Mouse (Mus musculus) kidney, embryonic 16.5 days (tissue): Measurements from ENCODE around the gene 6430628N08Rik. TPM values are rescaled to one million over a fixed set of nuclear protein-coding genes. Genes with fewer than 3 reads are reported as not detected.

ENCODE experiments used
- ATAC-seq: fragments of 200-750 bp; cut with Nextera tagmentation; 2 replicates; pipeline ENCODE4 v1.8.0; 2017; ENCODE audit warnings: moderate TSS enrichment; ENCODE audit not compliant: low FRiP score, low TSS enrichment
- H3K27ac ChIP-seq: fragments of 300-500 bp; sonication (generic); 2 replicates; pipeline ENCODE4 v1.5.1; 2014; ENCODE audit warnings: low read length
- H3K27me3 ChIP-seq: fragments of 300-500 bp; sonication (generic); 2 replicates; pipeline ENCODE4 v1.6.1; 2014; ENCODE audit warnings: low read length, control low read depth, mixed read lengths; ENCODE audit not compliant: insufficient read depth
- H3K36me3 ChIP-seq: fragments of 300-500 bp; sonication (generic); 2 replicates; pipeline ENCODE4 v1.6.1; 2014; ENCODE audit warnings: low read length, control low read depth, mixed read lengths; ENCODE audit not compliant: insufficient read depth
- H3K4me1 ChIP-seq: fragments of 300-500 bp; sonication (generic); 2 replicates; pipeline ENCODE4 v1.6.1; 2014; ENCODE audit warnings: low read length, control low read depth, mixed read lengths; ENCODE audit not compliant: insufficient read depth
- H3K4me2 ChIP-seq: fragments of 300-500 bp; sonication (generic); replicated peaks from 2 replicates; pipeline ENCODE4 v1.6.1; 2014; ENCODE audit warnings: low read depth, low read length
- H3K4me3 ChIP-seq: fragments of 300-500 bp; sonication (generic); 2 replicates; pipeline ENCODE4 v1.5.1; 2014; ENCODE audit warnings: mild to moderate bottlenecking, low read length
- H3K9ac ChIP-seq: fragments of 300-500 bp; sonication (generic); replicated peaks from 2 replicates; pipeline ENCODE4 v1.6.1; 2014; ENCODE audit warnings: low read length
- H3K9me3 ChIP-seq: fragments of 300-500 bp; sonication (generic); 2 replicates; pipeline ENCODE4 v1.6.1; 2016; ENCODE audit warnings: low read length, control low read depth
- WGBS: fragments of 180-500 bp; shearing (Covaris S2); extraction: QIAGEN DNeasy Blood & Tissue Kit; methylation state at CpG from one replicate; pipeline ENCODE4 v1.1.7; 2014; 5-methylcytosine and 5-hydroxymethylcytosine counted together
- polyA plus RNA-seq: library from polyadenylated mRNA; unstranded; fragments of >200 nt; fragmentation: Nextera tagmentation; extraction: Ambion mirVana; gene quantifications from 2 replicates; pipeline ENCODE4 v1.2.1, GENCODE M21; 2015

The 6430628N08Rik gene
- polyA plus RNA-seq, 1 experiment from 2014 or later, result 0.10 TPM

DNA sequence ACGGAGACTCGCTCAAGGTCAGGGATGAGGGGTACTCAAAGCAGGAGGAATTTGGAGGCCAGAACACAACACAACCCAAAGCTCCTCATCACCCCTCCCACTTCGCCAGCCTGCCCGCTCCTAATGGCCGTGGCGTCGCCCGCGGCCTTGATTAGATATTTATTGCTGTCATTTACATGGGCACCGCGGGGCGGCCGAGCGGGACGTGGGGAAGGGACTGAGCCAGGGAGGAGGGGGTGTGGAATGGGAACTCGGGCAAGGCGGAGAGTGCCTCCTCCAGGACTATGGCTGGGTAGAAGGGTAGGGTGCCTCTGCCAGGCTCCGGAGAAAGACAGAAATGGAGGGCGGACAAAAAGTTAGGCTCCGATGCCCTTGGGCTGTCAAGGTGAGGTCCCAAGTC lies 46.2 kb downstream of the 6430628N08Rik start:
- no peak for ATAC-seq
- Histone ChIP-seq H3K27me3 (peaks cover 100% of the 10 kb centered on the region), H3K4me3 (peak overlapping the region; percentile 4; the same call in 1 of the 2 replicates), H3K27ac (no peak overlapping the region), H3K4me2 (no peak overlapping the region), H3K9me3 (no peaks in the 10 kb centered on the region), H3K36me3 (no peaks in the 10 kb centered on the region), H3K4me1 (peaks cover 19% of the 10 kb centered on the region), H3K9ac (no peak overlapping the region)
- WGBS, result 2% methylated on average over 20 of the region's 20 CpGs

- Histone ChIP-seq H3K27ac (no peak overlapping the region), H3K9me3 (no peaks in the 10 kb centered on the region), H3K9ac (no peak overlapping the region), H3K4me3 (no peak overlapping the region), H3K36me3 (no peaks in the 10 kb centered on the region), H3K27me3 (peaks cover 100% of the 10 kb centered on the region), H3K4me2 (no peak overlapping the region), H3K4me1 (peaks cover 19% of the 10 kb centered on the region)
- WGBS, result 4% methylated on average over 19 of the region's 19 CpGs
- no peak for ATAC-seq
Observed at GRCm38 (mm10) chr4:115937061-115937976, 46.9 kb downstream of the 6430628N08Rik start.

DNA sequence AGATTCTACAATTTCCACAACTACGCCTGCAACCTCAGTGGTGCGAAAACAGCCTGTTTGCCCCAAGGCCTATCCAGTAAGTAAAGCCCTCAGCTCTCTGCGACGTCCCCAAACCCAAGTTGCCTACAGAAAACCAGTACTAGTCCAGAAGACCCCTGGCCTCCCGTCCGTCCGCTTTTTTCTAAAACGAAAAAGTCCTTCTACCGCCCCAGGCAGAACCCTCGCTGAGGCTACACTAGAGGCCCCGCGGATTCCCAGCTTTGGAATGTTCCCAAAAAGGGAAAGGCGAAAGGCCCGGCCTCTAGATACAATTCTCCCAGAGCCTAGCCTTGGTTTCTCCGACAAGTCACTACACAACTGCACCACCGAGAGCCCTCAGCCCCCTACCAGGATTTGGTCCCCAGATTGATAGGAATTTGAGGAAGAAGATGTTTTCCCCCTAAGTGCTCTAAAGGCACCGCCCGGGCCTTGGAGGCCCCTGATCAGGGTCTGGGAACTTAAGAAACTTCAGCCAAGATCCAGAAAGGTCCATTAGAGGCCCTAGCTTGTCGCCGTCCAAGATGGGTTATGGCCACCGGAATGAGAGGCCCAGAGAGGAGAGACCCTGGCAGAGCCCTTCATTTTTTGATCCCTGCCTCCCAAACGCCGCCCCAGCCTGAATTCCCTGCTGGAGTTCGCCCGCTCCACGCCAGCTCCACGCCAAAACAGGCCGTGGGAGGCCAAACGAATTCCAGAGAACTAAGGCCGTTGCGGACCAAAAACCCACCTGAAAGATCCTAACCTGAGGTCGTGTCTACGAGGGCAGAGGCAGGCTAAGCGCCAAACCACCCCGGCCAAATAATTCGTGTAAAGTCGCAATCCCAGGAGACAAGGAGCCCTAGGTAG lies 48.1 kb downstream of the 6430628N08Rik start:
- Histone ChIP-seq H3K4me1 (peaks cover 19% of the 10 kb centered on the region), H3K27me3 (peaks cover 100% of the 10 kb centered on the region), H3K4me3 (no peak overlapping the region), H3K36me3 (no peaks in the 10 kb centered on the region), H3K9me3 (no peaks in the 10 kb centered on the region), H3K9ac (no peak overlapping the region), H3K4me2 (no peak overlapping the region), H3K27ac (no peak overlapping the region)
- 1% methylated on average over 37 of the region's 37 CpGs for WGBS
- no peak for ATAC-seq

GRCm38 (mm10) chr4:115939295-115940102 lies 49.0 kb downstream of the 6430628N08Rik start, which contains the start of gene Dmbx1:
TSS of gene Dmbx1 (minus strand) at chr4:115939926.
- under 1% methylated on average over 65 of the region's 71 CpGs for WGBS
- peak within 1 kb of the TSS; percentile 55 for H3K4me2 ChIP-seq
- no peaks in the 10 kb centered on the region for H3K9me3 ChIP-seq
- no peaks in the 10 kb centered on the region for H3K36me3 ChIP-seq
- peaks cover 100% of the 10 kb centered on the region for H3K27me3 ChIP-seq
- no peak for ATAC-seq
- H3K9ac ChIP-seq, result 0 out of 2 replicates have a peak within 1 kb of the TSS, but pooled peaks have one; percentile 16
- H3K27ac ChIP-seq, result no peak within 1 kb of the TSS
- peaks cover 19% of the 10 kb centered on the region for H3K4me1 ChIP-seq
- peak within 1 kb of the TSS; percentile 41 for H3K4me3 ChIP-seq

DNA sequence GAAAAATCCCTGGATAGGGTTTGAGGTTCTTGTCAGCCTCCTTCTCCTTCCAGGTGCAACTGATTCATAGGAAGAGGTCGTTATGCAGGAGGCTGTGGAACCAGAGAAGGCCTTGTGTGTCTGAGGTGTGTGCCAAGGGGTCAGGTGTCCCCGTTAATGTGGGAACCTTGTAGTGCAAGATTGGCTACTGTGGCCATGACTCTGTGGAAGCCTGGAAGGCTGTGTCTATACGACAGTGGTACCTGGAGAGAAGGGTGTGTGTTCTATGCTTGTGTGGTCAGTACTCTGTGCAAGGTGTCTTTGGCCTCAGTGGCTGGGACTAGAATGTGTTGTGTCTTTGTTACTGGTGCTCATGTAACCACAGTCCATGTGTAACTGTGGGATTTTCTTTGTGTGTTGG lies 50.2 kb downstream of the 6430628N08Rik start:
- no peak for ATAC-seq
- Histone ChIP-seq H3K4me1 (peaks cover 19% of the 10 kb centered on the region), H3K27me3 (peaks cover 100% of the 10 kb centered on the region), H3K9me3 (no peaks in the 10 kb centered on the region), H3K4me3 (no peak overlapping the region), H3K4me2 (no peak overlapping the region), H3K9ac (no peak overlapping the region), H3K27ac (no peak overlapping the region), H3K36me3 (no peaks in the 10 kb centered on the region)
- 6% methylated on average over 3 of the region's 3 CpGs for WGBS

GRCm38 (mm10) chr4:115941242-115941820 lies 50.9 kb downstream of the 6430628N08Rik start:
- H3K9ac ChIP-seq, result no peak overlapping the region
- peaks cover 100% of the 10 kb centered on the region for H3K27me3 ChIP-seq
- no peak overlapping the region for H3K27ac ChIP-seq
- ATAC-seq, result peak; percentile 17; the same call in 1 of the 2 replicates
- 9% methylated on average over 9 of the region's 9 CpGs for WGBS
- H3K36me3 ChIP-seq, result no peaks in the 10 kb centered on the region
- no peak overlapping the region for H3K4me3 ChIP-seq
- no peak overlapping the region for H3K4me2 ChIP-seq
- H3K9me3 ChIP-seq, result no peaks in the 10 kb centered on the region
- H3K4me1 ChIP-seq, result peaks cover 15% of the 10 kb centered on the region

DNA sequence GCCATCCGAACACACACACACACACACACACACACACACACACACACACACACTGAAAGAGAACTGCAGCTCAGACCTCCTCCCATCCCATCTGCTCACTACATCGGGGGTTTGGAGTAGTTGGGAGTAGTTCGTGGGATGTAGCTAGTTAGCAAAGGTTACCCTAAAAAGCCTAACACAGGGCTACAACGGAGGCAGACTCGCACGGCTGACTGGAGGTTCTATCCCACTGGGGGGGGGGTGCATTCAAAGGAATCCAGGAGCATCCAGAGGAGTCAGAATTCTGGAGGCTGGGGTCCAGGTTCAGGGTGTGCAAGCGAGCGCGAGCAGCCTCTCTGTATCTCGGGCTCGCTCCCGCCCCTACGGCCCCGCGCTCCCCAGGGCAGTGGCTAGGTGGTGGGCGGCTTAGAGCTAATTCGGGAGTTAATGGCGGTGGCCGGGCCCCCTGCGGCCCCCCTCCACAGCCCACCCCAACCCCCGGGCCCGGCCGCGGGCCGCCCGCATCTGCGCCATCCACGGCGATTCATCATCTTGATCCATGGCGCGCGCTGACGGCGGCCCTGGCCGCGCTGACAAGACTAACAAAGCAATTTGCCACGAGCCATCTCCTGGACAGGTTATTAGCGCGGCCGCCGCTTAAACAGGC lies 53.3 kb downstream of the 6430628N08Rik start:
- Histone ChIP-seq H3K9ac (no peak overlapping the region), H3K4me1 (peaks cover 10% of the 10 kb centered on the region; the same call in 1 of the 2 replicates), H3K36me3 (no peaks in the 10 kb centered on the region), H3K9me3 (no peaks in the 10 kb centered on the region), H3K27ac (no peak overlapping the region), H3K4me3 (0 out of 2 replicates have a peak overlapping the region, but pooled peaks have one; percentile 6), H3K27me3 (peaks cover 97% of the 10 kb centered on the region), H3K4me2 (no peak overlapping the region)
- WGBS, result under 1% methylated on average over 41 of the region's 41 CpGs
- ATAC-seq, result no peak; the same call in 1 of the 2 replicates
